Mouse (Mus musculus): ENCODE data around the gene Pla2r1.

DNA sequence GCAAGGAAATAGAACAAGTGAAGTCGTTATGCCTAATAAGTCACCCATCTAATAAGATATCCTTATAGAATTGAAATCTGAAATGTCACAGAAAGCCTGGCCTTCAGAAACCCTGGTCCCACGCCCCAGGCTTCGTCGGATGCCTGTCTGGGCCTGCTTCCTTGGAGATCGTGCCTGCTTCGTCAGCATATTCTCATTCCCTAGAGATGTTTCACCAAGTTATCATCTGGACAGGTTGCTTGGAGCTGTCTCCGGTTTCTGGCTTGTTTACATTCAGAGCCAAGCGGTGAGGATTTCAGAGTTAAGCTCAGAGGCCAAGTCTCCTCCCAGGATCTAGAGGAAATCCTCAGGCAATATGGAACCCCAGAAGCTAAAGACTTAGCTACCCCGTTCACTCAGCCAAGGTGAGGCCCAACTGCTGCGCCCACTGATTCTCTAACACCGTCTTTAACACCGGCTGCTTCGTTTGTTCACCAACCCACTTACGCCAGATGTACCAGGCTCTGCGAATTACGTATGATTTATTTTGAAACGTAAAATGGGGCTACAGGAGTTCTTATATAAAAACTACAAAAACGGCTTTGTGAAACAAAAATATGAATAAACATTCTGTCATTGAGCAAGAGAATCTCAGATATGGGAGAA lies 140.0 kb downstream of the Pla2r1 start:
- TF ChIP-seq CTCF (IDR thresholded peaks at IDR 0.05; ENCODE audit: low read depth, low read length), result no peak
- no peak for TF ChIP-seq EP300 (IDR thresholded peaks at IDR 0.05; ENCODE audit: insufficient read depth, low read depth, low read length)
- no peak for TF ChIP-seq POLR2A (IDR thresholded peaks at IDR 0.05; ENCODE audit: insufficient read depth, low read length)
